Mouse (Mus musculus): ENCODE results near the gene Camkmt.

Gene Camkmt

DNA sequence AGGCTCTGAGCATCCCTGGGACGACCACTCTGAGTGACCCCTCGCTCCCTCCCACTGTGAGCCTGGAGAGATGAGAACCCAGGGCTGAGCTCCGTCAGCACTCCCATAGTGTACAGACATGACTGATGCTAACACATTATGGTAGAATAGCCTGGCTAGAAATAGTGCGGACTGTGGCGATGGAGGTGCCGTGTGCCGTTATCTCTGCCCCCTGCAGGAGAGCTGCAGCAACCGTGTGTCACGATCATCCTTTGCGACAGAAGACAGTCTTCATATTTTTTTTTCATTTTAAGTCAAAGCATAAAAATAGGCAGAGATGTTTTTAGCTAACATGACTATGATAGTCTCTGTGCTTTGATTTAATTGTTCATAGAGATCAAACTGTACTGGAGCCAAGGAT lies 245.1 kb downstream of the Camkmt start:
- no peaks in the 10 kb centered on the region for H3K36me3 ChIP-seq (ENCODE audit: control insufficient read depth, insufficient read depth, low read length, poor library complexity, severe bottlenecking)
- H3K27me3 ChIP-seq (ENCODE audit: control insufficient read depth, insufficient read depth, low read length, poor library complexity, severe bottlenecking) = no peaks in the 10 kb centered on the region
- DNase-seq (ENCODE audit: low read depth, low spot score) = no peak

GRCm38 (mm10) chr17:85337666-85338065 lies 247.3 kb downstream of the Camkmt start:
- Histone ChIP-seq H3K27me3 (ENCODE audit: control insufficient read depth, insufficient read depth, low read length, poor library complexity, severe bottlenecking) (no peaks in the 10 kb centered on the region), H3K36me3 (ENCODE audit: control insufficient read depth, insufficient read depth, low read length, poor library complexity, severe bottlenecking) (no peaks in the 10 kb centered on the region)
- no peak for DNase-seq (ENCODE audit: low read depth, low spot score)

DNA sequence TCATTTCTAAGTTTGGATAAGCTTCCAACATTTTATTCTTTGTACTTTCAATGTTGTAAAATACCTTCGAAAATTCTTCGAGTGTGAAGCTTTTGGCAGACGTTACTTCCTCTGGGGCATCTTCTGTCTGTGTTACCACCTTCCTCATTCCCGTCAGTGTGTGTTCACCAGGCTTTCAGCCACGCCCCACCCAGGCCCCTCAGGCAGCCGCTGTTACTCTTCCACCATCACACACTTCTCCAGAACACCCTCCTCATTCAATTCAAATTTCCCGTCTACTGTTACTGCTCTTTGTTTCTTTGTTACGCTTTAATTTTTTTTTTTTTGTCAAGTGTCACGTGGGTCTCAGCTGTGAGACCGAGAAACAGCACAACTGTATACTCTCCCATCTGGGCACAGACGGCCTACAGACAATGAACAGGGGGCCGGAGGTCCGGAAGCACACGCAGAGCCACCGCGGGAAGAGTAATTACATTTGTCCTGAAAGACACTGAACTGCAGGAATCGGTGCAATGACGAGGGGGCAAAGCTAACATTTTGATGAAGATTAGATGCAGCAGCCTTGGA lies 250.9 kb downstream of the Camkmt start:
- Histone ChIP-seq H3K36me3 (ENCODE audit: control insufficient read depth, insufficient read depth, low read length, poor library complexity, severe bottlenecking) (no peaks in the 10 kb centered on the region), H3K27me3 (ENCODE audit: control insufficient read depth, insufficient read depth, low read length, poor library complexity, severe bottlenecking) (no peaks in the 10 kb centered on the region)
- DNase-seq (ENCODE audit: low read depth, low spot score) = no peak

- H3K36me3 ChIP-seq (ENCODE audit: control insufficient read depth, insufficient read depth, low read length, poor library complexity, severe bottlenecking) = no peaks in the 10 kb centered on the region
These were observed 252.1 kb downstream of the Camkmt start for GRCm38 (mm10) chr17:85342471-85342870.

DNA sequence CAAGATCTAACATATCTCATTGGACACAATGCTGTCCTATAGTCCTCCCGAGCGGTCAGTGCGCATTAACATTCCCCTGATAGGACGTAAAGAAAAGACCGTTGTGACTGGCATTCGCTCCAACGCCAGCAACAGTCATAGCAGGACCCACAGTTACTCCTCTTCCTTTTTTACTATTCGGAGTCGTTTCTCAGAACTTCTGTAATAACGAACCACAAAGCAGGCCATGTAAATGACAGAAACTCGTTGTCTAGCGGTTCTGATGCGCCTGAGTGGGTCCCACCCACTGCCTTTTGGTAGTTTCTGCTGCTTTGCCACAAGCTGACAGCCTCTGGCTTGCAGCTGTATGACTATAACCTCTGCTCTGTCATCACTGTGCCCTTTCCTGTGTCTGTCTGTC lies 253.1 kb downstream of the Camkmt start:
- no peak for DNase-seq (ENCODE audit: low read depth, low spot score)
- H3K27me3 ChIP-seq (ENCODE audit: control insufficient read depth, insufficient read depth, low read length, poor library complexity, severe bottlenecking) = no peaks in the 10 kb centered on the region
- no peaks in the 10 kb centered on the region for H3K36me3 ChIP-seq (ENCODE audit: control insufficient read depth, insufficient read depth, low read length, poor library complexity, severe bottlenecking)

More at GRCm38 (mm10) chr17:85342471-85342870, 252.1 kb downstream of the Camkmt start:
- DNase-seq (ENCODE audit: low read depth, low spot score) = no peak
- H3K27me3 ChIP-seq (ENCODE audit: control insufficient read depth, insufficient read depth, low read length, poor library complexity, severe bottlenecking) = no peaks in the 10 kb centered on the region

DNA sequence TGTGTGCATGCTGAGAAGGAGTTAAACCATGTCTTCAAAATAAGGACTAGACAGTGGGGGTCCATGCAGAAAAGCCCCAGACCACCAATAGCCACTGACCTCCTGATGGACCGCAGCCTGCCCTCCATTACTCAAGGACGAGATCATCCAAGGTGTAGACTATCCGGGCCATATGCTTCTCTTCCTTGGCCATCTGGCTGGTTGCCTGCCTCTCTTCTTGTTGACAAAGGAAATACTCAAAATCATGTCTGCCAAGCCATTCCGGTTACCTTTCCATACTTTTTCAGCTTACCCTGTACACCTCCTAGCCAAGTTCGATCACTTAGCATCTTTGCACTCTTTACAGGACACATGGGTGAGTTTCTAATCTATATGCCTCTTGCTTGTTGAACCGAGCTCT lies 256.3 kb downstream of the Camkmt start:
- no peak for DNase-seq (ENCODE audit: low read depth, low spot score)
- H3K36me3 ChIP-seq (ENCODE audit: control insufficient read depth, insufficient read depth, low read length, poor library complexity, severe bottlenecking) = no peaks in the 10 kb centered on the region
- no peaks in the 10 kb centered on the region for H3K27me3 ChIP-seq (ENCODE audit: control insufficient read depth, insufficient read depth, low read length, poor library complexity, severe bottlenecking)

DNA sequence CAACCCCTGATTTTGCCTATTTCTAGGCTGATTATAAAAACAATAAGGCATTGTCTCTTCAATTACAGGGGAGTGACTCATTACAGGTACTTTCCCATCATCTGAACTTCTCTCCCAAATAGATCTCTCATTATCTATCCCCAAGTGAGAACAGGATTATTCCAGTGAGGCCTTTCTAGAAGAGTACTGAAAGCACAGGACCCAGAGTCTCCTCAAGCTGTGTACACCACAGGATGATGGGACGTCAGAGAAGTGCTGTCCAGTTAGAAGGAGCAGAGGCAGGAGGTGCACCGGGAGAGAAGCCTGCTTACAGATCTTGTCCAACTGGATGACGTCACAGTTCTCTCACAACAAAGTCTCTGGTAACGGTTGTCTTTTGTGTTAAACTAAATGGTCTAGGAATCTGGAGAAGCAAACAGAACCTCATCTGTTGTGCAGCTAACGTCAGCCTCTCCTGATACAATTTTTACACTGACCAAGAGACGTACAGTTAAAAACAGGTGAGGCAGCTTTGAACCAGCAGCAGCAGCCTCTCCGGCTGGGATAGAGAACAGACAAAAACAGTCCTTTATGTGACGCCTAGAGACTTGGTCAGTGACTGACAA lies 259.1 kb downstream of the Camkmt start:
- H3K36me3 ChIP-seq (ENCODE audit: control insufficient read depth, insufficient read depth, low read length, poor library complexity, severe bottlenecking) = no peaks in the 10 kb centered on the region
- no peak for DNase-seq (ENCODE audit: low read depth, low spot score)

GRCm38 (mm10) chr17:85351301-85351700 lies 260.9 kb downstream of the Camkmt start:
- DNase-seq (ENCODE audit: low read depth, low spot score) = no peak
- H3K27me3 ChIP-seq (ENCODE audit: control insufficient read depth, insufficient read depth, low read length, poor library complexity, severe bottlenecking) = no peaks in the 10 kb centered on the region
- no peaks in the 10 kb centered on the region for H3K36me3 ChIP-seq (ENCODE audit: control insufficient read depth, insufficient read depth, low read length, poor library complexity, severe bottlenecking)

More for the DNA sequence above, 259.1 kb downstream of the Camkmt start:
- no peaks in the 10 kb centered on the region for H3K27me3 ChIP-seq (ENCODE audit: control insufficient read depth, insufficient read depth, low read length, poor library complexity, severe bottlenecking)

DNA sequence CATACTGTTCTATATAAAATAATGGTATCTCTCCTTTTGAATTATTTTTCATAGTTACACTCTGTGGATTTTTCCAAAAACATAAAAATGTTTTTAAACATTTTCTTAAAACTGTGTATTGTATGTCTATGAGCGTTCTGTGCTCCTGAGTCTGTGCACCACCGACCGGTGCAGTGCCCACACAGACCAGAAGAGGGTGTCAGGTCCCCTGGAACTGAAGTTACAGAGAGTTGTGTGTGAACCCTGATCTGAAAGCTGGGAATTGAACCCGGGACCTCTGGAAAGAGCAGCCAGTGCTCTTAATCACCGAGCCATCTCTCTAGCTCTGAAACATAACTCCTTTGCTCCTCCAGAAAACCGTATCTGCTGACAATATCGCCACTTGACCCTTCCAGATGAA lies 262.4 kb downstream of the Camkmt start:
- DNase-seq (ENCODE audit: low read depth, low spot score) = no peak
- Histone ChIP-seq H3K36me3 (ENCODE audit: control insufficient read depth, insufficient read depth, low read length, poor library complexity, severe bottlenecking) (no peaks in the 10 kb centered on the region), H3K27me3 (ENCODE audit: control insufficient read depth, insufficient read depth, low read length, poor library complexity, severe bottlenecking) (no peaks in the 10 kb centered on the region)

DNA sequence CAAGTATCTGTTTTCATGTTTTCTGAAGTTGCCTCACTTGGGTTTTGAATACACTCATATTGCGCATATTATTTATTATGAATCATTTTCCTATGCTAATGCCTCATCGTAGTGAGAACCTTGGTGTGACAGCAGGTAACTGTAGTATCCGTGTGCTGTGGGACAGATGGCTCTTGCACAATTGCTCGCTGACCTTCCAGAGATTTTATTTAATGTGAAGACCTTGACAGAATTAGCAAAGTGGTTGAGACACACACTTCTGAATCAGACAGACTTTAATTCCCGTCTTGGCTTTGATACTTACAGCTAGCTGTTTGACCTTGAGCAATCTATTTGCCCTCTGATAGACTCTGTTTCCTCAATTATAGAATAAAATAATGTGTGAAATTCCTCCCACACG lies 262.8 kb downstream of the Camkmt start:
- Histone ChIP-seq H3K36me3 (ENCODE audit: control insufficient read depth, insufficient read depth, low read length, poor library complexity, severe bottlenecking) (no peaks in the 10 kb centered on the region), H3K27me3 (ENCODE audit: control insufficient read depth, insufficient read depth, low read length, poor library complexity, severe bottlenecking) (no peaks in the 10 kb centered on the region)
- no peak for DNase-seq (ENCODE audit: low read depth, low spot score)

DNA sequence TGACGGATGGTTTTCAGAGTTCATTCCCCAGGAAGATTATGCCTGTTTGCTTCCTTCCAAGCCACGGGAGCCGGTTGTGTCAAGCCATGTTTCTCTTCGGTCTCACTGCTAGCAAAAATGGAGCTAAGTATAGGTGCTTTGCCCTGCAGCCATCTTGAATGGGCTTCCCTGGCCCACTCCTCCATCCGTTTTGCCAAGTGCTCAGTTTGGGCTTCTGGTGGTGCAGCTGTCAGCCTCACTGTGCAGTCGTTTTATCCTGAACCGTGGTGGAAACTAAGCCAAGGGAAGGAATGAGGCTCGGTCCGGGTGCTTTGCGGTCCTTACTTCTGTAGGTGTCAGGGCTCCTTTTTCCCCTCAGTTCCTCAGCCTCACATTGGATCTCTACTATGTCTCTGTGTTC lies 263.3 kb downstream of the Camkmt start:
- no peaks in the 10 kb centered on the region for H3K36me3 ChIP-seq (ENCODE audit: control insufficient read depth, insufficient read depth, low read length, poor library complexity, severe bottlenecking)
- DNase-seq (ENCODE audit: low read depth, low spot score) = no peak
- no peaks in the 10 kb centered on the region for H3K27me3 ChIP-seq (ENCODE audit: control insufficient read depth, insufficient read depth, low read length, poor library complexity, severe bottlenecking)

- DNase-seq (ENCODE audit: low read depth, low spot score) = no peak
- Histone ChIP-seq H3K36me3 (ENCODE audit: control insufficient read depth, insufficient read depth, low read length, poor library complexity, severe bottlenecking) (no peaks in the 10 kb centered on the region), H3K27me3 (ENCODE audit: control insufficient read depth, insufficient read depth, low read length, poor library complexity, severe bottlenecking) (no peaks in the 10 kb centered on the region)
These were observed 265.0 kb downstream of the Camkmt start for GRCm38 (mm10) chr17:85355356-85355755.

GRCm38 (mm10) chr17:85361006-85361405 lies 270.7 kb downstream of the Camkmt start:
- DNase-seq (ENCODE audit: low read depth, low spot score) = no peak
- Histone ChIP-seq H3K36me3 (ENCODE audit: control insufficient read depth, insufficient read depth, low read length, poor library complexity, severe bottlenecking) (no peaks in the 10 kb centered on the region), H3K27me3 (ENCODE audit: control insufficient read depth, insufficient read depth, low read length, poor library complexity, severe bottlenecking) (no peaks in the 10 kb centered on the region)

GRCm38 (mm10) chr17:85367319-85367718 lies 277.0 kb downstream of the Camkmt start:
- no peak for DNase-seq (ENCODE audit: low read depth, low spot score)
- Histone ChIP-seq H3K27me3 (ENCODE audit: control insufficient read depth, insufficient read depth, low read length, poor library complexity, severe bottlenecking) (no peaks in the 10 kb centered on the region), H3K36me3 (ENCODE audit: control insufficient read depth, insufficient read depth, low read length, poor library complexity, severe bottlenecking) (no peaks in the 10 kb centered on the region)

DNA sequence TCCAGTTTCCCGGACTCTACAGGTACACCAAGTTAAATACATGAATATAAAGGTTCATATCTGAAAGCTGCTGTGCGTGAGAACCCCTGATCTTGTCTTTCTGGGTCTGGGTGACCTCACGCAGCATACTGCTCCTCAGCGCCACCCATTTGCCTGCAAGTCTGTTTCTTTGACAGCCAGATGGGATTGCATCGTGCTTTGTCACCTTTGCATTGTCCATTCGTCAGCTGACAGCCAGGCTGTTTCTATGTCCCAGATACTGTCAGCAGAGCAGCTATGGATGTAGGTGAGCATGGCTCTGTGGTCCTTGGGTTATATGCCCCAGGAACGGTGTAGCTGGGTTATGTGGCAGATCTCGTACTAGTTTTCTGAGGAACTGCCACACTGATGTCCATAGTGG lies 278.4 kb downstream of the Camkmt start:
- Histone ChIP-seq H3K36me3 (ENCODE audit: control insufficient read depth, insufficient read depth, low read length, poor library complexity, severe bottlenecking) (no peaks in the 10 kb centered on the region), H3K27me3 (ENCODE audit: control insufficient read depth, insufficient read depth, low read length, poor library complexity, severe bottlenecking) (no peaks in the 10 kb centered on the region)
- no peak for DNase-seq (ENCODE audit: low read depth, low spot score)

- DNase-seq (ENCODE audit: low read depth, low spot score) = no peak
- no peaks in the 10 kb centered on the region for H3K27me3 ChIP-seq (ENCODE audit: control insufficient read depth, insufficient read depth, low read length, poor library complexity, severe bottlenecking)
- no peaks in the 10 kb centered on the region for H3K36me3 ChIP-seq (ENCODE audit: control insufficient read depth, insufficient read depth, low read length, poor library complexity, severe bottlenecking)
These were observed 281.7 kb downstream of the Camkmt start for GRCm38 (mm10) chr17:85372076-85372475.

Data from splenic B cell, adult 2 months (primary cell).